Mouse (Mus musculus) CD4-positive, CD25-positive, alpha-beta regulatory T cell, adult 2 months (primary cell): ENCODE results near the gene Gm20388.

Experiments
- DNase-seq: peaks from one replicate; pipeline ENCODE4 v3.0.0-alpha.2; 2012; ENCODE audit warnings: low read depth, low spot score

The Gm20388 gene

GRCm38 (mm10) chr8:120335262-120336086 lies 424.8 kb downstream of the Gm20388 start:
- peak; percentile 13 for DNase-seq

- no peak for DNase-seq
Measured at GRCm38 (mm10) chr8:120336087-120336380, 425.4 kb downstream of the Gm20388 start.

GRCm38 (mm10) chr8:120336909-120337555 lies 426.4 kb downstream of the Gm20388 start:
- peak; percentile 18 for DNase-seq

GRCm38 (mm10) chr8:120337627-120338026 lies 427.0 kb downstream of the Gm20388 start:
- no peak for DNase-seq

DNA sequence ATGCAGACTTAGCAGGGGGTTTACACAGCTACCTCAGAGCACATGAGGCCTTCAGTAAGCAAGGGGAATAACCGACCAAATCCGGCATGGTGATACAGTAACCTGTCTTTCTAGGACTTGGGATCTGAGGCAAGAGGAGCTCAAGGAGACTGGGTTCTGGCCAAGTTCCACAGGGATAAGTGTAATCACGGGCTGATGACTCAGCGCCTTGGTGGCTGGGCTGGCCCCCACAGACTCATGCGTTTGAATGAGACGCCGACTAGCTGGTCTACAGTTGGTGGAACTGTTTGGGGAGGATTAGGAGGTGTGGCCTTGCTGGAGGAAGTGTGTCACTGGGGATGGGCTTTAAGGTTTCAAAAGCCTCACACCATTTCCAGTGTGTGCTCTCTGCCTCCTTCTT lies 428.0 kb downstream of the Gm20388 start:
- no peak for DNase-seq

DNA sequence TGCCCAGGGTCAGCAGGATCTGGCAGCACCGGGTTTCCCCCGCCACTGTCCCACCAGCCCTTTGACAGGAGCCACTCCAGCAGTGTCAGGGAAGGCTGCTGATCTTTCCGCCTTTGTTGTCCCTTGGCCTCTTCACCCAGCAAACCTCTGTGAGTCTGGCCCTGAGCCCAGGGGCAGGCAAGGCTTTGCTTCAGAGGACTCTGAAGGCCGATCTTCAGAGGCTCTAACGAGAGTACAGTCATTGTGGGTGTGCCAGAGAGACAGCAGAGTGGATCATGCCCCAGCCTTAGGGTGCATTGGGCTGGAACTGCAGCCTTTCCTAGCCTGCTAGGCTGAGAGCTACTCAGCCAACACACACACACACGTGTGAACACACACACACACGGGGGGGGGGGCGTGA lies 429.1 kb downstream of the Gm20388 start:
- no peak for DNase-seq

- DNase-seq, result no peak
Measured at GRCm38 (mm10) chr8:120341124-120341523, 430.5 kb downstream of the Gm20388 start.

DNA sequence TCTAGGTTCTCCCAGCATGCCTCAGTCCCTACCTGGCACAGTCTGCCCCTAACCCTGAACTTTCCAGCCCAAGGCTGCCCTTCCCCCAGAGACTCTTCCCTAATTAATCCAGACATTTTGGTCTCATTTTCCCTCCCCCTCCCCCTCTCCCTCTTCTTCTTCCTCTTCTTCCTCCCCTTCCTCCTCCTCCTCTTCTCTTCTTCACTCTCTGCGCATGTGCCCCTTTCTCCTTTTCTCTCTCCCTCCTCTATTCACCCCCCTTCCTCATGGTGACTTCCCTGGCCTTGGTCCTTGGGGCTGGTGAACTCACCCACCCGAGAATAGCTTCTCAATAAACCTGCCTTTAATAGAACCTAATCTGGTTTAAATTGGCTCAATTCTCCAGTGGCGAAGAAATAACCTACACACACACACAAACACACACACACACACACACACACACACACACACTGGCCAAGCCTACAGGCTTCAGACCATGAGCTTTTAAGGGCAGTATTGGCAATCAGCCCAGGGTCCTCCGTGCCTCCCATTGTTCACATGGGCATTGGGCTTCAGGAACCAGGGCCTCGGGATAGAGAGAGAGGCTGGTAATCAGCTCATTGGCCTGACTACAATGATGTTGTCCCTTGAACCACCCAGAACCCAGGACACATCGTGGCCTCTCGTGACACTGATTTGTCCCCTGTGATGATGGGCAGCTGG lies 432.4 kb downstream of the Gm20388 start:
- DNase-seq, result no peak

DNA sequence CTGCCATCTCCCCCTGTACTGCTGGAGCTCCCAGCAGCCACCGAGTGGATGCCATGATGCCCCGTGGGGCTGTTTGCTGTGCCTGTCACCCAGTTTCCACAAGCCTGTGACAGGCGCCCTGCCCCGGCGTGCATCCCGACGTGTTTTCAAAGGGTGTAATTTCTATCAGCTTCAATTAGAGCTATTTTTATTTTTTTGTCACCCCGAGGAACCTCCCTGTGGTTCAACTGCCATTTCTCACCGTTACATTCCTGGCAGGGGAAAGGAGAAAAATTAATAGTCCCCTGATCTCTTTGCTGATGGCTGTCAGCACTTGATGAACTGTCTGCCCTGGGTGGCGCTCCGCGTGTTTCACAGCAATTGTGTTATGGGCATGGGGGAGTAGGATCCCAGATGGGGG lies 432.9 kb downstream of the Gm20388 start:
- DNase-seq, result no peak

- DNase-seq, result no peak
Measured at GRCm38 (mm10) chr8:120344166-120344565, 433.5 kb downstream of the Gm20388 start.

- DNase-seq, result no peak
Measured at GRCm38 (mm10) chr8:120344583-120344982, 433.9 kb downstream of the Gm20388 start.

DNA sequence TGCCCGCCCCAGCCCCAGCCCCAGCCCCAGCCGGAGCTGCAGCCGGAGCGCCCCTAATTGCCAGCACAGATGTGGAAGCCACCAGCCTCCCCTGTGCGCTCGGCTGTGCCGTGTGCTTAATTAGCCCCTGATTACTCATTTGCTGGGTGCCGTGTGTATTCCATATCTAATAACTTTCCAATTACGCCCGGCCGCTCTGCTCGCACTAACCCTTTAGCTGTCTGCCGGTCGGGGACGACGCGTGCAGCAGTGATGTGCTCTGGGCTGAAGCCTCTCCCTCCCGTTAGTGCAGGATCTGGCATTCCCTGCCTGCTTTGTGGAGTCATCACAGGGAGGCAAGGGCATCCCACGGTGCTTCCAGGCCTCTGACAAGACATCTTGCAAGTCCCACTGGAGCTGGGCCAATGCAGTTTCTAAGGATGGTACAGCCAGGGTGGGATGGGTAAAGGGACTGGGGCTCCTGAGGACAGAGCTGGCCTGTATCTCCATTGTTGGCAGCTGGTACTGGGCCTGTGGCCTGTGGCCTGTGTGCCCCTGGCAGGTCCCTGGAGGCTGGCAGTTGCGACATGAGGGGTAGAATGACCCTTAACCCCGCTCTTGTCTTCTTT lies 437.2 kb downstream of the Gm20388 start:
- DNase-seq, result no peak

GRCm38 (mm10) chr8:120348922-120349321 lies 438.3 kb downstream of the Gm20388 start:
- no peak for DNase-seq

GRCm38 (mm10) chr8:120351332-120352071 lies 440.9 kb downstream of the Gm20388 start:
- DNase-seq, result no peak

DNA sequence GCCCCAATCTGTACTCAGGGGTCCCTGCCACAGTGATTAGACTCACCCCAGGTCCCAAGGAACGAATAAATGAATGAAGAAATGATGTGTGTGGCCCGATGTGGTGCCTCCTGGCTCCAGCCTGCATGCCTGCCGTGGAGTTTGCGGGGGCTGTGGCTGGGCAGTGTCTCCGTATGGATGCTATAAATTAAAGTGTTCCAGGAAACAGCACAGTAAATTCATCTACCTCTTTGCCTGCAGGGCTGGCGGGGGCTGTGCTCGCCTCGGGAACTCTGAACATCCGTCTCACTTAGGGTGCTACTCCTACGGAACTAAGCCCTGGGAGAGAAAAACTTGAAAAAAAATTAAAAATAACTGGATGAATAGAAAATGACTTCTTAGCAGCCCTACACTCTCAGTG lies 441.5 kb downstream of the Gm20388 start:
- no peak for DNase-seq

DNA sequence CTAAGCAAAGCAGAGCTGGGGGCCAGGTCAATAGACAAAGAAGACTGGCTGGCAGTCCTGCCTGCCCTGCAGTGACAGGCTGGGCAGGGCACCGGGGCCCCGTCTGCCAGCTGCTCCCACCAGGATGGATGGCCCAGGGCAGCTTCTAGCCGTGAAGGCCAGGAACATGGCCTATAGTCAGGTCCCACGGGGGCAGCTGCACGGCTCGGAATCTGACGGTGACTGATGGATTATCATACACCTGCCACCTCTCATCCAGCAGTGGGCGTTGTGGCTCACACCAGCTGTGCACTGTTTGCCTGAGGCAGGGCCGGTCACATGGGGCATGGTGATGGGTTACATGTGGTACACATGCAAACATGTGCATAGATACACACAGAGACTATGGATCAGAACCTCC lies 445.4 kb downstream of the Gm20388 start:
- DNase-seq, result no peak

DNA sequence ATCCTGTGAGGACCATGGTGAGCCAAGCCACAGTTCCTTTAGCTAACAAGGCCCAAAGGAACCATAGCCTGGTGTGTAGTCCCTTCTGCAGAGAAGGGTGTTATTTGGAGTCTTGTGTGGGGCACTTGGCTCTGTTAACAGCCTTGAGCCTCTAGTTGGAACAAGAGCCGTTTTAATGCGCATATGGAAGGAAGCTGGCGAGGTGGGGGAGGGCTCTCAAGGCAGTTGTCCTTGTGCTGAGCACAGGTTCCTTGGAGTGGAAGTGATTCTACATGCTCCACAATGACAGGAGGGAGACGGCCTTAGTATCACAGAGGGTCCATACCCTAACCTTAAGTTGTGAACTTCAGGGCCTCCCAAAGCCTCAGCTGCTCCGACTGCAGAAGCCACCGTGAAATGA lies 446.9 kb downstream of the Gm20388 start:
- no peak for DNase-seq

DNA sequence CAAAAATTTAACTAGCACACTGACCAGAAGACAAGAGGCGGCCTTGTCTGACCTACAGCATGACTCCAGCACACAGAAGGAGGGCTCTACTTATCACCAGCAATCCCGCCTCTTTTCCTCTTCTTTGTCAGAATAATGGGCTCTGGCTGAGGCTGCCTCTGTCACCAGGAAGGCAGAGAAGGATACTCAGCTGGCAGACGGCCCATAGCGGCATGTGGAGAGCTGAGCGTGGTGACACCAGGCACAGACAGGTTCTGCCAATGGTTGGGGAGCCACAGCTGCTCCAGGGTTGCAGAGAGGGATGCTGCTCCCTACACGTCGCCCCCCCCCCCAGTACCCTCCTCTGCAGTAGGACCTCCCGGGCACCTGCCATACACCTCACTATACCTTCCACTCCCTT lies 450.7 kb downstream of the Gm20388 start:
- no peak for DNase-seq

GRCm38 (mm10) chr8:120363552-120364071 lies 453.0 kb downstream of the Gm20388 start:
- peak; percentile 55 for DNase-seq

GRCm38 (mm10) chr8:120364093-120364725 lies 453.6 kb downstream of the Gm20388 start:
- DNase-seq, result peak; percentile 73

- no peak for DNase-seq
Measured at GRCm38 (mm10) chr8:120366840-120367239, 456.2 kb downstream of the Gm20388 start.
